ENCODE assay signal across 31 mouse cellular contexts in genomic region chr2:15148381-15148780, GRCm38 (mm10).
DNase-seq lines count a peak whose midpoint lies in the region; ATAC-seq and TF ChIP-seq lines count a peak whose summit lies in the region.
"Had no signal": no experiment of that assay in that cellular context is flagged by ENCODE, and none has a peak within 500 bp of the region (broad histone marks: within the 10 kb centered on the region; RNA-seq: fewer than 3 reads in every experiment).

No protein-coding gene starts in this region.

- H3K79me2 ChIP-seq in MEL (ENCODE audit: control insufficient read depth, insufficient read depth, low read length, poor library complexity): no peaks in the 10 kb centered on the region

- no peak for TF ChIP-seq POLR2A in MEL (IDR thresholded peaks at IDR 0.05; ENCODE audit: control insufficient read depth in 1 of 2, insufficient read depth in 1 of 2, low read depth in 1 of 2, low read length in 2 of 2, poor library complexity in 1 of 2)

- peak in 1 of 2 experiments; percentile 14; a peak in 1 of 4 replicates for TF ChIP-seq EP300 in MEL (IDR thresholded peaks at IDR 0.05; ENCODE audit: low read depth in 1 of 2, low read length in 2 of 2)

- H3K36me3 ChIP-seq in MEL (ENCODE audit: control insufficient read depth in 1 of 2, insufficient read depth in 2 of 2, low read length in 2 of 2): peaks cover 0 to 5% of the 10 kb centered on the region in 2 experiments; a peak in 1 of 4 replicates
- no peaks in the 10 kb centered on the region for H3K36me3 ChIP-seq in intestine, embryonic 15.5 days
- no peaks in the 10 kb centered on the region for H3K36me3 ChIP-seq in stomach, embryonic 14.5 days (ENCODE audit: control insufficient read depth, insufficient read depth, low read length)
- no peaks in the 10 kb centered on the region for H3K36me3 ChIP-seq in forebrain, embryonic 12.5 days (replicated peaks)
- no peaks in the 10 kb centered on the region for H3K36me3 ChIP-seq in hindbrain, embryonic 12.5 days
- H3K36me3 ChIP-seq: embryonic facial prominence, embryonic 10.5 days; embryonic facial prominence, embryonic 15.5 days; G1E; heart, embryonic 13.5 days; hindbrain, embryonic 15.5 days; limb, embryonic 10.5 days; limb, embryonic 15.5 days; liver, embryonic 15.5 days; neural tube, embryonic 13.5 days had no signal

- H3K27ac ChIP-seq in MEL (ENCODE audit: control insufficient read depth, low read depth, low read length): no peak overlapping the region
- H3K27ac ChIP-seq in intestine, embryonic 15.5 days: no peak overlapping the region
- H3K27ac ChIP-seq in stomach, embryonic 14.5 days (ENCODE audit: low read length): no peak overlapping the region
- no peak overlapping the region for H3K27ac ChIP-seq in forebrain, embryonic 12.5 days
- no peak overlapping the region for H3K27ac ChIP-seq in hindbrain, embryonic 12.5 days
- H3K27ac ChIP-seq: embryonic facial prominence, embryonic 10.5 days; embryonic facial prominence, embryonic 15.5 days; forebrain, embryonic 13.5 days; heart, embryonic 13.5 days; hindbrain, embryonic 15.5 days; limb, embryonic 10.5 days; limb, embryonic 15.5 days; neural tube, embryonic 13.5 days had no signal

- no peak overlapping the region for H3K4me3 ChIP-seq in MEL (ENCODE audit: control insufficient read depth in 1 of 2, insufficient read depth in 1 of 2, low read depth in 2 of 2, low read length in 2 of 2)
- H3K4me3 ChIP-seq in intestine, embryonic 15.5 days (replicated peaks): no peak overlapping the region
- no peak overlapping the region for H3K4me3 ChIP-seq in stomach, embryonic 14.5 days (ENCODE audit: low read depth, low read length)
- no peak overlapping the region for H3K4me3 ChIP-seq in forebrain, embryonic 12.5 days (replicated peaks)
- no peak overlapping the region for H3K4me3 ChIP-seq in hindbrain, embryonic 12.5 days
- H3K4me3 ChIP-seq: embryonic facial prominence, embryonic 10.5 days; embryonic facial prominence, embryonic 15.5 days; forebrain, embryonic 13.5 days; heart, embryonic 13.5 days; hindbrain, embryonic 15.5 days; limb, embryonic 10.5 days; limb, embryonic 15.5 days; liver, embryonic 15.5 days; neural tube, embryonic 13.5 days had no signal

- no peak for TF ChIP-seq CTCF in MEL (IDR thresholded peaks at IDR 0.05 in 2 of 3, conservative IDR thresholded peaks at IDR 0.05 in 1 of 3; ENCODE audit: control insufficient read depth in 1 of 3, insufficient read depth in 1 of 3, low read depth in 2 of 3, low read length in 3 of 3, poor library complexity in 1 of 3, severe bottlenecking in 1 of 3)

- TF ChIP-seq RAD21 in MEL (IDR thresholded peaks at IDR 0.05; ENCODE audit: low read depth, low read length): no peak

- H3K4me2 ChIP-seq in intestine, embryonic 15.5 days (replicated peaks): no peak overlapping the region
- no peak overlapping the region for H3K4me2 ChIP-seq in stomach, embryonic 14.5 days (replicated peaks; ENCODE audit: low read depth, low read length)
- no peak overlapping the region for H3K4me2 ChIP-seq in forebrain, embryonic 12.5 days
- H3K4me2 ChIP-seq in hindbrain, embryonic 12.5 days (replicated peaks): no peak overlapping the region
- H3K4me2 ChIP-seq: embryonic facial prominence, embryonic 15.5 days; forebrain, embryonic 13.5 days; heart, embryonic 13.5 days; hindbrain, embryonic 15.5 days; limb, embryonic 15.5 days; liver, embryonic 15.5 days; lung, embryonic 14.5 days; midbrain, embryonic 11.5 days; neural tube, embryonic 13.5 days had no signal

- no peaks in the 10 kb centered on the region for H3K4me1 ChIP-seq in MEL (ENCODE audit: control insufficient read depth in 1 of 2, insufficient read depth in 2 of 2, low read length in 2 of 2)
- no peaks in the 10 kb centered on the region for H3K4me1 ChIP-seq in intestine, embryonic 15.5 days (replicated peaks)
- H3K4me1 ChIP-seq in stomach, embryonic 14.5 days (ENCODE audit: control insufficient read depth, insufficient read depth, low read length): no peaks in the 10 kb centered on the region
- no peaks in the 10 kb centered on the region for H3K4me1 ChIP-seq in forebrain, embryonic 12.5 days
- no peaks in the 10 kb centered on the region for H3K4me1 ChIP-seq in hindbrain, embryonic 12.5 days
- H3K4me1 ChIP-seq: embryonic facial prominence, embryonic 10.5 days; embryonic facial prominence, embryonic 15.5 days; forebrain, embryonic 13.5 days; heart, embryonic 13.5 days; hindbrain, embryonic 15.5 days; limb, embryonic 10.5 days; limb, embryonic 15.5 days; neural tube, embryonic 13.5 days had no signal

- WGBS in intestine, embryonic 15.5 days: 42% methylated on average over 1 of the region's 1 CpGs
- 55% methylated on average over 1 of the region's 1 CpGs for WGBS in stomach, embryonic 14.5 days
- 83% methylated on average over 1 of the region's 1 CpGs for WGBS in forebrain, embryonic 12.5 days
- 72% methylated on average over 1 of the region's 1 CpGs for WGBS in hindbrain, embryonic 12.5 days

- no peaks in the 10 kb centered on the region for H3K27me3 ChIP-seq in MEL (ENCODE audit: control insufficient read depth in 1 of 2, insufficient read depth in 2 of 2, low read length in 2 of 2)
- H3K27me3 ChIP-seq in intestine, embryonic 15.5 days (replicated peaks): no peaks in the 10 kb centered on the region
- no peaks in the 10 kb centered on the region for H3K27me3 ChIP-seq in stomach, embryonic 14.5 days (ENCODE audit: control insufficient read depth, insufficient read depth, low read length)
- H3K27me3 ChIP-seq in forebrain, embryonic 12.5 days: no peaks in the 10 kb centered on the region
- H3K27me3 ChIP-seq in hindbrain, embryonic 12.5 days: no peaks in the 10 kb centered on the region
- H3K27me3 ChIP-seq: embryonic facial prominence, embryonic 15.5 days; forebrain, embryonic 13.5 days; heart, embryonic 13.5 days; hindbrain, embryonic 15.5 days; limb, embryonic 15.5 days; liver, embryonic 15.5 days; neural tube, embryonic 13.5 days had no signal

- H3K9me3 ChIP-seq in MEL (replicated peaks; ENCODE audit: insufficient read depth, low read length): no peaks in the 10 kb centered on the region
- H3K9me3 ChIP-seq in intestine, embryonic 15.5 days: no peaks in the 10 kb centered on the region
- no peaks in the 10 kb centered on the region for H3K9me3 ChIP-seq in stomach, embryonic 14.5 days (ENCODE audit: control insufficient read depth, low read depth, low read length)
- no peaks in the 10 kb centered on the region for H3K9me3 ChIP-seq in forebrain, embryonic 12.5 days
- no peaks in the 10 kb centered on the region for H3K9me3 ChIP-seq in hindbrain, embryonic 12.5 days (replicated peaks)
- H3K9me3 ChIP-seq: embryonic facial prominence, embryonic 10.5 days; embryonic facial prominence, embryonic 15.5 days; forebrain, embryonic 13.5 days; G1E; heart, embryonic 13.5 days; hindbrain, embryonic 15.5 days; limb, embryonic 10.5 days; limb, embryonic 15.5 days; liver, embryonic 15.5 days; neural tube, embryonic 13.5 days had no signal

- ATAC-seq in intestine, embryonic 15.5 days: peak; percentile 85
- ATAC-seq in stomach, embryonic 14.5 days (ENCODE audit: insufficient number of reproducible peaks, insufficient read depth, low FRiP score, low read depth): peak; percentile 67; the same call in 1 of the 2 replicates
- no peak for ATAC-seq in forebrain, embryonic 12.5 days (ENCODE audit: low FRiP score)
- ATAC-seq in hindbrain, embryonic 12.5 days (ENCODE audit: low FRiP score): no peak
- ATAC-seq: forebrain, embryonic 13.5 days; inflammation-experienced regulatory T-cells, adult 6 months; Patski had no signal

- peak; percentile 74 to 91 for DNase-seq in adrenal gland, adult (ENCODE audit: inconsistent age in 2 of 2, low spot score in 1 of 2)
- DNase-seq in adrenal gland, postnatal 4 days (ENCODE audit: low spot score in 2 of 2): no peak
- no peak for DNase-seq in MEL (ENCODE audit: low read depth, low spot score)
- DNase-seq: cerebellum, adult 2 months; cerebellum, postnatal 14 days; gastrocnemius, postnatal 10 days; heart, postnatal 10 days; kidney, adult 8-10 months; kidney, postnatal 10 days; layer of hippocampus, postnatal 36 days; lung, embryonic 14.5 days; lung, postnatal 14 days; right cerebral cortex, postnatal 14 days; thymus, postnatal 4 days had no signal

- H3K9ac ChIP-seq in MEL (ENCODE audit: control insufficient read depth, low read depth, low read length, poor library complexity, severe bottlenecking): no peak overlapping the region
- no peak overlapping the region for H3K9ac ChIP-seq in intestine, embryonic 15.5 days
- no peak overlapping the region for H3K9ac ChIP-seq in stomach, embryonic 14.5 days (replicated peaks; ENCODE audit: low read depth, low read length)
- H3K9ac ChIP-seq in forebrain, embryonic 12.5 days: no peak overlapping the region
- no peak overlapping the region for H3K9ac ChIP-seq in hindbrain, embryonic 12.5 days
- H3K9ac ChIP-seq: embryonic facial prominence, embryonic 15.5 days; forebrain, embryonic 13.5 days; heart, embryonic 13.5 days; hindbrain, embryonic 15.5 days; limb, embryonic 15.5 days; liver, embryonic 15.5 days; lung, embryonic 14.5 days; neural tube, embryonic 13.5 days had no signal

TF ChIP-seq in MEL, 35 proteins besides CTCF, POLR2A, EP300 and RAD21:
- TF ChIP-seq SIN3A (IDR thresholded peaks at IDR 0.05; ENCODE audit: low read length) (no peak), ETS1 (IDR thresholded peaks at IDR 0.05; ENCODE audit: low read depth, low read length) (no peak), TCF12 (IDR thresholded peaks at IDR 0.05; ENCODE audit: low read depth, low read length) (no peak), GATA1 (IDR thresholded peaks at IDR 0.05; ENCODE audit: low read depth, low read length) (0 out of 2 replicates have a peak, but pooled peaks have one; percentile 26)
TF ChIP-seq in MEL: peak in this region for 1.

Comparison
In these comparisons a context has a peak if more than half of its experiments do, and no peak if none do; other contexts are left out.
1. DNase-seq: peak in adrenal gland, adult (2 of 2); none in adrenal gland, postnatal 4 days (0 of 2) and MEL (single experiment).
2. ATAC-seq: peak in intestine, embryonic 15.5 days (single experiment) and stomach, embryonic 14.5 days (single experiment); none in forebrain, embryonic 12.5 days (single experiment) and hindbrain, embryonic 12.5 days (single experiment).